Mouse (Mus musculus): ENCODE data around the gene Aff3.

DNA sequence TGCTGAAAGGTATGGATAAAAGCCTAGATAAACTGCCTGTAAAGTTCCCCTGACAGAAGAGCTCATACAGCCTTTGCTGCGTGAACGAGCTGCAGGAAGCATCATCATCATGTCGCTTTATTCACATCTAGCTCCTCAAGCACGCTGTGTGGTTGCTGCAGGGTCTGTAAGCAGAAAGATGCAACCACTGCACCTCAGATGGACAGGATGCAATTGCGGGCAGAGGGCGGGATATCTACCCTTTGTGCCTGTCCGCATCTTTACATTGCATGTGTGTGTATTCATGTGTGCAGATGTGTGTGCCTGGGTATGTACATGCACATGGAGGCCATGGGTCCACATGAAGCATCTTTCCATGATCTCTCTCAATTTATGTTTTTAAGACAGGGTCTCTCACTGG lies 373.9 kb downstream of the Aff3 start:
- TF ChIP-seq ZC3H11A (IDR thresholded peaks at IDR 0.05; ENCODE audit: borderline replicate concordance, low read depth, low read length), result no peak
- no peak for TF ChIP-seq CHD2 (IDR thresholded peaks at IDR 0.05; ENCODE audit: low read depth, low read length)
- no peak for TF ChIP-seq HCFC1 (IDR thresholded peaks at IDR 0.05; ENCODE audit: borderline replicate concordance, insufficient read depth, low read length)
- no peak for TF ChIP-seq MAFK (IDR thresholded peaks at IDR 0.05; ENCODE audit: insufficient read depth, low read depth, low read length)
